Mouse (Mus musculus): ENCODE data around the gene Ap2m1.
A peak's percentile ranks its signal among the peaks of the same experiment; 100 is the strongest.
"Not testable (repeated sequence)": the region's sequence is repeated elsewhere in the genome, so short reads cannot be mapped to it uniquely, and the experiment has no call there.

Ap2m1 gene

DNA sequence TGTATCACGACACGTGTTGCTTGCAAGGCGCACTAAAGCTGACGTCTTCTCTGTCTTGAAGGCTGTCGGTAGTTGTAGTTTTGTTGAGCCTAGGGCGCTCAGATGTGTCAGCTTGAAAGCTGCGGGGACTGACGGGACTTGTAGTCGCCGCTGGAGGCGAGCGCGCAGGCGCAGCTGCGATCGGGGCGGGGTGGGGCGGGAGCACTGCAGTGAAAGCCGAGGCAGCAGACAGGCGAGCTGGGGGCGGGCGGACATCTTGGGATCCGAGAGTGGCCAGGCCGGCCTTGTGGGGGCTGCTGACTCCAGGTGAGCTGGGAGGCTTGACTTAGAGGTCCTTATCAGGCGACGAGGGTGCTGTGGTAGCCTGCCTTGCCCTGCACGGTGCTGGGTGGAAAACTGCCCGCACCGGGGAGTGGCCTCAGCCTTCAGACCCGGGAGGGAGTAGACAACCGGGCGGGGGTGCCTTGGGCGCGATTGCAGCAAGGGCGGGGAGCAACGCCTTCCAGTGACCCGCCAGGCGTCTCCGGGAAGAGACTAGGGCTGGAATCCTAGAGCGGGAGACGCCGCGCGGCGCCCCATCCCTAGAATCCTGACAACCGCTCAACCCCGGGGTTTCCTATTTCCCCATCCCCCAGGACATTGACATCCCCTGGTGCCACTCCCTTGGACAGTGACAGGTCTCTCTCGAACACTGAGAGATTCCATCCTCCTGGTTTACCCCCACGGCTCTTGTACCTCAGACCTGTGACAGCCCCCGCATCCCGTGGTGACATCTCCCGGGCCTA, at the start of gene Ap2m1:
Gene Ap2m1, plus strand, starts transcription at position 183 of the 785 bp plus-strand sequence.
- peak; percentile 91 for DNase-seq

- DNase-seq = no peak
These were observed 49.2 kb upstream of the Ap2m1 start for GRCm38 (mm10) chr16:20486048-20486447.

DNA sequence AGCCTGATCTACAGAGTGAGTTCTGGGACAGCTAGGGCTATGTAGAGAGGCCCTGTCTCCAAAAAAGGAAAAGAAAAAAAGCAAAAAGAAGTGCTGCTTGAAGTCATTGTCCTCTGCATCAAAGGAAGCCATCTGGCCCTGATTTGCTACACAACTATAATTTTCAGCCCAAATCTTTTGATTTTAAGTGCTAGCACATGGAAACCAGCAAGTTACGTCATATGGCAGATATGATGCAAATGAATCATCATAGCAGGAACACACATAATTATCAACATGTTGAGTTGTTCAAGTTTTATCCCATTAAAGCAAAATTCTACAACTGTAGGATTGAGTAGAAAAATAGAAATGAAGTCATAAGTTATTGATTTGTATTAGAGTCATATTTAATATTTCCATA, 47.1 kb upstream of the Ap2m1 start:
- no peak for DNase-seq

DNA sequence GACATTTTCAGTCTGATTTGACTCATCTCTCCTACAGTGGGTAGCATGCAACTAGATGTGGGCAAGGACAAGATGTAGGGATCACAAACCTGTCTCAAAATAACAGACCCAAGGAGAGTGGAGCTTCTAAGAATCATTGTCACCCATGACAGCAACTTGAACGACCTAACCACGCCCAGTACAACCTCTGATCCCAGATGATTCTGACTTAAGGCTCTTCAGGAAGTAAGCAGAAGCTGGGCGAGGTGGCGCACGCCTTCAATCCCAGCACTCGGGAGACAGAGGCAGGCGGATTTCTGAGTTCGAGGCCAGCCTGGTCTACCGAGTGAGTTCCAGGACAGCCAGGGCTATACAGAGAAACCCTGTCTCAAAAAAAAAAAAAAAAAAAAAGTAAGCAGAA, 46.5 kb upstream of the Ap2m1 start:
- not testable (repeated sequence) for DNase-seq

- DNase-seq = no peak
These were observed 46.0 kb upstream of the Ap2m1 start for GRCm38 (mm10) chr16:20489233-20489632.

GRCm38 (mm10) chr16:20490581-20490980, 44.7 kb upstream of the Ap2m1 start:
- no peak for DNase-seq

- no peak for DNase-seq
These were observed 44.0 kb upstream of the Ap2m1 start for GRCm38 (mm10) chr16:20491301-20491700.

DNA sequence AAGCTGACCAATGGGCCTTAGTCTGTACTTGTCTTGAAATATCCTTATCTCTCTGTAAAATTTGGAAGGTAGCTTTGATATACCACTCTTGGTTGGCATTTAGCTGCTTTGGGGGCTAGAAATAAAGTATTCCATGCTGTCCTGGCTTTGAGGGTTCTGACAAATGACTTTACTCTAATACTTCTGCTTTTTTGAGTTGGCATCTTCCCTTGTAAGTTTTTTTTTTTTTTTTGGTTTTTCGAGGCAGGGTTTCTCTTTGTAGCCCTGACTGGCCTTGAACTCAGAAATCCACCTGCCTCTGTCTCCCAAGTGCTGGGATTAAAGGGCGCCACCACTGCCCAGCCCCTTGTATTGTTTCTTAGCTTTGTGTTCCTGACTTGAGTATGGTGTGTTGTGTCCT, 41.8 kb upstream of the Ap2m1 start:
- no peak for DNase-seq

- DNase-seq = peak; percentile 71
These were observed 38.3 kb upstream of the Ap2m1 start for GRCm38 (mm10) chr16:20496671-20497600.

GRCm38 (mm10) chr16:20497980-20498676, 37.1 kb upstream of the Ap2m1 start:
- DNase-seq = peak; percentile 28

DNA sequence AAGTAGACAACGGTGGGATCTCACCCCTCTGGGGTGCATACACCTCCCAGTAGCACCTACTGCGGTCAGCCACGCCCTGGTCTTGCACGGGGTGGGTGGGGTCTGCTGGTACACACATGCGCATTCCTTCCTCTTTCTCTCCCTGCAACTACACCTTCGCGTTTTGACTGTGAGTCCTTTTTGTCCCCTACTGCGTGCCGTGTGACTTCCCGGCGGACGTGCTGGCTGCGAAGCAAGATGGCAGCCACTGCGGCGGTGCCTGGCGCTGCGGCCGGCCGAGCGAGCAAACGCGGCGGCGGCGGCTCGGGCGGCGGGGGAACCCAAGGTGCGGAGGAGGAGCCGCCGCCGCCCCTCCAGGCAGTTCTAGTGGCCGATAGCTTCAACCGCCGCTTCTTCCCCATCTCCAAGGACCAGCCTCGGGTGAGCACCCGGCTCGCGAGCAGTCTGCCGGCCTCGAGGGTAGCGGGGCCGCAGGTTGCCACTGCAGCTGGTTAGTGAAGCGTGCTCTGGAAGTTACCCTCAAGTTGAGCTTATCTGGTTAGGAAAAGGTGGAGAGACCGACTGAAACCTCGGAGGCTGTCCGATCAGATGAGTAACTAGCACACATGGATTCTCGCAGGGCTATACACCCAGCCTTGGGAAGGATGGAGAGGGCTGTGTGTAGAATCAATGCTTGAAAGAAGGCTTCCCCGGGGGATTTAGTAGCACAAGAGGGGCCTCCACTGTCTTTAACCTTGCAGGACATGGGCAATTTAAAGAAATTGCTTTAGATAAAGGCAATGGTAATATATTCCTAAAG, 36.4 kb upstream of the Ap2m1 start, which contains the start of gene Eif2b5:
Gene Eif2b5, plus strand, starts transcription at position 141 of the 799 bp plus-strand sequence.
- DNase-seq = peak; percentile 94

- DNase-seq = no peak
These were observed 29.3 kb upstream of the Ap2m1 start for GRCm38 (mm10) chr16:20506000-20506399.

- DNase-seq = peak; percentile 31
These were observed 25.9 kb upstream of the Ap2m1 start for GRCm38 (mm10) chr16:20509349-20509748.

DNA sequence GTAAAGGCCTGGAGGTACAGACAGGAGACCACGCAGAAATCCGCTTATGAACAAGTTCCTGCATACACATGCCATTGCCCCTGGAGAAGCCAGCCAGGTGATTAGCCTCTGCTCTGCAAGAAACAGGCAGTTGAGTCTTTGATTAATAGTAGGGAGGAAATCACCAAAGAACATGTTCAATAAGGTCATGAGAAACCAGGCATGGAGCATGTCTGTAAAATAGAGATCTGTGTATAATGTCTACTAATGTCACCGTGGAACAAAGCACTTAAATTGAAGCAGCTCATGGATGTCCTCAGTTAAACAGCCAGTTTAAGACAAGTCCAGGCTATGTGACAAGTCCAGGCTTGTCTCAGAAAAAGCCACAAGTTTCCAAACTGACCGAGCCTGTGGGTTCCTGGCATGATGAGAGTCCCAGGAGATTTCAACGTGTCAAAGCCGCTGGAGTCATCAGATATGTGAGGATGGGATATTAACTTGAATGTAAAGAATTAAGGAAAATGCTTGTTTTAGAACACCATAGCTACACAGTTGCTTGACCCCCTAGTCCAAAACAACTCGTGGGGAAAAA, 23.9 kb upstream of the Ap2m1 start:
- DNase-seq = no peak

- DNase-seq = no peak
These were observed 19.2 kb upstream of the Ap2m1 start for GRCm38 (mm10) chr16:20516032-20516431.

DNA sequence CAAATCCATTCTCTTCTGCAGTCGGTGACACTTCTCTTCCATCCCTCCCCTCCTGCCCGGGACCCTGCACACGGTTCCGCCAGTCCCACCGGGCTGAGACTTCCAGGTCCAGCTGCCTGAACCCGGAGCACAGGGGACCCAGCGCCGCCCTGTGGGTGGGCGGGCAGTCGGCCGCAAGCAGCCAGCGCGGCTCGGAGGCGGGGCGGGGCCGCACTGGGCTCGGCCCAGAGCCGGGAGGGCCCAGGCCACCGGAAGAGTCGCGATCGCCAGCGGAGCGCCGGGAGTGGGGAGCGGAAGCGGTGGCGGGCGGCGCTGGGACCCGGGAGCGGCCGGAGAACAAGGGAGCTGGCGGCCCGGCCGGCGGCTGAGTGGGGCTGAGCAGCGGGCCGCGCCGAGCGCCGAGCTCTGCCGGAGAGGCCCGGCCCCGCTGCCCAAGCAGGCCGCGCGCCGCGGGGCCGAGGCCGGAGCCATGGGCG, 18.5 kb upstream of the Ap2m1 start, which contains the start of gene Dvl3:
Gene Dvl3, plus strand, starts transcription at position 257 of the 476 bp plus-strand sequence.
- DNase-seq = peak; percentile 84

- peak; percentile 53 for DNase-seq
These were observed 18.1 kb upstream of the Ap2m1 start for GRCm38 (mm10) chr16:20517216-20517615.

DNA sequence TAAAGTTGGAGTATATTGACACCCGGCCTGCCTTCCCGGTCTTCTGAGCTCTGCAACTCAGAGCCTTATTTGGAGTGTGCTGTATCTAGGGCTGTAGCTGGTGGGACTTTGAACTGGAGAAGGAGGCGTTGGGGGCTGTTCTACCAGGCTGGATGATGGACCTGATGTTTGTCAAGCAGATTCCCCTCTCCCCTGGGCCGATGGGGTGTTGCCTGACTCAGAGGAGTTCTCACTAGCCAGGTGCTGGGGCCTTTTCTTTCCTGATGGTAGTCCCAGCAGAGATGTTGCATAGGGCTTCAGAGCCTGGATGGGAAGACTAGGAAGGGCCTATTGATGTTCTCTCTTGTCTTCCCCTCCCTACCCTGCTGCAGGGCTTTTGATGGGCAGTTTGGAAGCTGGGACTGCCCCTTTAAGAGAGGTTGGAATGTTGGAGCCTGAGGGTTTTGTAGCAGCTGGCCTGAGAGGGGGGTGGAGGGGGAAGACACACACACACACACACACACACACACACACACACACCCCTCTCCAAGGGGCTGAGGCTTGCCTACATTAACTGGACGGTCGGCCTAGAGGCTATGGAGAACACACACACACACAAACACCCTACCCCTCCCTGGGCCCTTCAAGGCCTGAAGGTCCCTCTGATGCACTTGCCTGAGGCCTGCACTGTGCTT, 17.4 kb upstream of the Ap2m1 start:
- no peak for DNase-seq

DNA sequence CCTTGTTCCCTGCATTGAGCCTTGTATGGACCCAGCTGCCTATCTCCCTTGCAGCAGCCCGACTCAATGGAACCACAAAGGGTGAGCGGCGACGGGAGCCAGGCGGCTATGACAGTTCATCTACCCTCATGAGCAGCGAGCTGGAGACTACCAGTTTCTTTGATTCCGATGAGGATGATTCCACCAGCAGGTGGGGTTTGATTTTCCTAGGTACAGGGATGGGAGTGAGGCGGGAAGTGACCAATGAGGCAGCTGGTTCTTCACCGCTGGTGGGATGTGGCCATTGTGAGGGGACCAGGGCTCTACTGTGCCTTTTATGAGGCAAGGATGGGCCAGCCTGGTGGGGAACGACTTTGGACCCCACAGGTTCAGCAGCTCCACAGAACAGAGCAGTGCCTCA, 11.4 kb upstream of the Ap2m1 start:
- no peak for DNase-seq

GRCm38 (mm10) chr16:20528779-20529178, 6.5 kb upstream of the Ap2m1 start:
- DNase-seq = no peak

DNA sequence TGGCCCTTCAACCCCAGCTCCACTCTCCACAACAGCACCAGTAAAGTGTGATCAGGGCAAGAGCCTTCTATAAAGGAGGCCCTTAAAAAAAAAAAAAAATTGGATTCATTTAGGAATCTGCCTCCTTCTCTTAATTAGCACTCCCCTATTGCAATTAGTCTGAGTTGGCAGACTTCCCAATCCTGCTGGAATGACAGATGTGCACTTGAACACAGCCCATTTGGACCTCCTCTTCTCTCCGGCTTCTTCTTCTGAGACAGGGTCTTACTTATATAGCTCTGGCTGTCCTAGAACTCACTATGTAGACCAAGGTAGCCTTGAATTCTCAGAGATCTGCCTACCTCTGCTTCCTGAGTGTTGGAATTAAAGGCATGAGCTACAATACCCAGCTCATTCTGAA, 5.9 kb upstream of the Ap2m1 start:
- no peak for DNase-seq

Measured in thymus, postnatal 25 days (tissue).